Mouse (Mus musculus): ENCODE results near the gene Dnpep. TPM values are rescaled to one million over a fixed set of nuclear protein-coding genes. Genes with fewer than 3 reads are reported as not detected.

Gene Dnpep
- 66.8 and 78.7 TPM in 2 replicates for polyA plus RNA-seq (2012; rRNA removed)

GRCm38 (mm10) chr1:75317241-75318201 lies at the start of gene Dnpep:
Gene Dnpep (minus strand): TSS chr1:75317990.

GRCm38 (mm10) chr1:75360112-75361031 lies 42.6 kb upstream of the Dnpep start, which contains the start of gene Des:
Gene Des (plus strand): TSS chr1:75360329.

GRCm38 (mm10) chr1:75278228-75278627 lies 39.6 kb downstream of the Dnpep start, which contains the start of gene Resp18:
Gene Resp18 (minus strand): TSS chr1:75278415.

GRCm38 (mm10) chr1:75264091-75264880 lies 53.5 kb downstream of the Dnpep start, which contains the start of gene Ptprn:
Gene Ptprn (minus strand): TSS chr1:75264502.

Other genes with a start within 250 kb of the Dnpep start
- 1.4 and 1.6 TPM in 2 replicates for gene Nhej1, start 192.8 kb downstream of the Dnpep start, polyA plus RNA-seq (2012; rRNA removed)
- 9.6 and 9.8 TPM in 2 replicates for gene Slc23a3, start 184.1 kb downstream of the Dnpep start, polyA plus RNA-seq (2012; rRNA removed)
- gene Cnppd1, start 175.3 kb downstream of the Dnpep start, polyA plus RNA-seq (2012; rRNA removed): 31.3 and 32.1 TPM in 2 replicates
- 47.6 and 50.4 TPM in 2 replicates for gene Retreg2, start 175.2 kb downstream of the Dnpep start, polyA plus RNA-seq (2012; rRNA removed)
- 44.4 and 49.7 TPM in 2 replicates for gene Zfand2b, start 149.3 kb downstream of the Dnpep start, polyA plus RNA-seq (2012; rRNA removed)
- 21.4 and 25.5 TPM in 2 replicates for gene Abcb6, start 137.6 kb downstream of the Dnpep start, polyA plus RNA-seq (2012; rRNA removed)
- 6.0 and 8.2 TPM in 2 replicates for gene Ankzf1, start 125.8 kb downstream of the Dnpep start, polyA plus RNA-seq (2012; rRNA removed)
- 38.9 TPM in 2 replicates for gene Atg9a, start 125.8 kb downstream of the Dnpep start, polyA plus RNA-seq (2012; rRNA removed)
- gene Glb1l, start 107.2 kb downstream of the Dnpep start, polyA plus RNA-seq (2012; rRNA removed): 1.3 and 1.7 TPM in 2 replicates
- 117 and 123 TPM in 2 replicates for gene Stk16, start 107.2 kb downstream of the Dnpep start, polyA plus RNA-seq (2012; rRNA removed)
- 127 and 134 TPM in 2 replicates for gene Tuba4a, start 98.1 kb downstream of the Dnpep start, polyA plus RNA-seq (2012; rRNA removed)
- not detected in 2 replicates for gene A630095N17Rik, start 85.9 kb downstream of the Dnpep start, polyA plus RNA-seq (2012; rRNA removed)
- gene Dnajb2, start 81.6 kb downstream of the Dnpep start, polyA plus RNA-seq (2012; rRNA removed): 21.5 and 25.7 TPM in 2 replicates
- gene Ptprn, start 53.5 kb downstream of the Dnpep start, polyA plus RNA-seq (2012; rRNA removed): 4.7 and 4.9 TPM in 2 replicates
- gene Resp18, start 39.6 kb downstream of the Dnpep start, polyA plus RNA-seq (2012; rRNA removed): 7.9 and 12.7 TPM in 2 replicates
- 377 and 872 TPM in 2 replicates for gene Des, start 42.3 kb upstream of the Dnpep start, polyA plus RNA-seq (2012; rRNA removed)
- 59.2 and 90.1 TPM in 2 replicates for gene Speg, start 57.3 kb upstream of the Dnpep start, polyA plus RNA-seq (2012; rRNA removed)
- 121 and 122 TPM in 2 replicates for gene Gmppa, start 117.9 kb upstream of the Dnpep start, polyA plus RNA-seq (2012; rRNA removed)
- gene Asic4, start 132.4 kb upstream of the Dnpep start, polyA plus RNA-seq (2012; rRNA removed): 0.06 TPM in 1 of 2 replicates, not detected in the other
- 37.4 and 49.4 TPM in 2 replicates for gene Chpf, start 161.3 kb upstream of the Dnpep start, polyA plus RNA-seq (2012; rRNA removed)
- 3.0 and 4.2 TPM in 2 replicates for gene Tmem198, start 161.5 kb upstream of the Dnpep start, polyA plus RNA-seq (2012; rRNA removed)
- gene Obsl1, start 188.5 kb upstream of the Dnpep start, polyA plus RNA-seq (2012; rRNA removed): 9.1 and 9.2 TPM in 2 replicates
- gene Inha, start 189.1 kb upstream of the Dnpep start, polyA plus RNA-seq (2012; rRNA removed): 9.5 and 12.1 TPM in 2 replicates
- 11.0 and 17.0 TPM in 2 replicates for gene Stk11ip, start 203.5 kb upstream of the Dnpep start, polyA plus RNA-seq (2012; rRNA removed)
- 8.9 and 10.9 TPM in 2 replicates for gene Slc4a3, start 228.3 kb upstream of the Dnpep start, polyA plus RNA-seq (2012; rRNA removed)